Mouse (Mus musculus): ENCODE measurements around the gene Ltbp4. TPM values are rescaled to one million over a fixed set of nuclear protein-coding genes. Genes with fewer than 3 reads are reported as not detected.
A peak's percentile ranks its signal among the peaks of the same experiment; 100 is the strongest.

Ltbp4 gene
- total and polyA plus RNA-seq, 3 experiments = 0.43 to 2.6 (median 1.5) TPM

GRCm38 (mm10) chr7:27273739-27274351 is 63.6 kb downstream of the Ltbp4 start:
- TF ChIP-seq SMC3 (IDR thresholded peaks at IDR 0.05; ENCODE audit: low read depth, low read length) (no peak), RAD21 (IDR thresholded peaks at IDR 0.05; ENCODE audit: low read depth, low read length) (no peak), UBTF (IDR thresholded peaks at IDR 0.05; ENCODE audit: low read depth, low read length) (no peak), CHD1 (IDR thresholded peaks at IDR 0.05; ENCODE audit: low read depth, low read length) (no peak), SIN3A (IDR thresholded peaks at IDR 0.05; ENCODE audit: low read length) (no peak), CTCF (conservative IDR thresholded peaks at IDR 0.05 in 1 of 2, IDR thresholded peaks at IDR 0.05 in 1 of 2; ENCODE audit: low read depth in 2 of 2, low read length in 2 of 2) (no peak)
- Histone ChIP-seq H3K4me1 (ENCODE audit: control insufficient read depth in 1 of 2, insufficient read depth in 2 of 2) (peaks cover 0 to 12% of the 10 kb centered on the region in 2 experiments; a peak in 2 of 4 replicates), H3K27ac (ENCODE audit: insufficient read depth, low read depth) (no peak overlapping the region), H3K79me2 (replicated peaks; ENCODE audit: control insufficient read depth, extremely low read depth, insufficient read depth, poor library complexity, severe bottlenecking) (no peaks in the 10 kb centered on the region), H3K9ac (ENCODE audit: insufficient read depth, low read depth) (no peak overlapping the region), H3K4me3 (replicated peaks in 1 of 3; ENCODE audit: low read depth in 2 of 3, low read length in 2 of 3, poor library complexity in 1 of 3) (no peak overlapping the region), H3K4me2 (ENCODE audit: insufficient read depth, low read depth, poor library complexity, severe bottlenecking) (no peak overlapping the region), H3K36me3 (replicated peaks in 1 of 2; ENCODE audit: control insufficient read depth in 1 of 2, insufficient read depth in 1 of 2, low read length in 1 of 2) (peaks cover 5 to 27% of the 10 kb centered on the region in 2 experiments), H3K27me3 (replicated peaks) (no peaks in the 10 kb centered on the region), H3K9me3 (replicated peaks; ENCODE audit: low read length) (no peaks in the 10 kb centered on the region)
- dilution Hi-C loops (cut with MboI; ENCODE audit: extremely low pct_ligation_motif_present, extremely low pct_unique_long_range_greater_than_20kb, low sequenced_read_pairs) (no loop called here), in situ Hi-C loops (cut with MboI; ENCODE audit: low pct_ligation_motif_present, low pct_unique_long_range_greater_than_20kb, low sequenced_read_pairs) (no loop called here)
- DNase-seq (ENCODE audit: extremely low read depth) = no peak

DNA sequence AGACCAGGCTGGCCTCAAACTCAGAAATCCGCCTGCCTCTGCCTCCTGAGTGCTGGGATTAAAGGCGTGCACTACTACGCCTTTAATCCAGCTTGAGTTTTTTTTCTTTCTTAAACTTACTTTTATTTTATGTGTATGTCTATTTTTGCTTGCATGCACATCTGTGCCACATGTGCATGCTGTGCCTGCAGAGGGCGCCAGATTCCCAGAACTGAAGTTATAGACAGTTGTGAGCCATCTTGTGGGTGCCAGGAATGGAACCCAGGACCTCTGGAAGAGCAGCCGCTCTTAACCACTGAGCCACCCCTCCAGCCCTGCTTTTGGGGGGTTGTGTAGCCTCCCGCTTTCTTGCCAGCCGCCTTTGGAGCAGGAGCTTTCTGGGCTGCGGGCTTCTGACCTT is 66.1 kb downstream of the Ltbp4 start:
- in situ Hi-C loops (cut with MboI; ENCODE audit: low pct_ligation_motif_present, low pct_unique_long_range_greater_than_20kb, low sequenced_read_pairs) = no loop called here
- no peak for DNase-seq (ENCODE audit: extremely low read depth)
- dilution Hi-C loops (cut with MboI; ENCODE audit: extremely low pct_ligation_motif_present, extremely low pct_unique_long_range_greater_than_20kb, low sequenced_read_pairs) = no loop called here
- Histone ChIP-seq H3K27me3 (replicated peaks) (no peaks in the 10 kb centered on the region), H3K4me3 (replicated peaks in 1 of 3; ENCODE audit: low read depth in 2 of 3, low read length in 2 of 3, poor library complexity in 1 of 3) (no peak overlapping the region), H3K9ac (ENCODE audit: insufficient read depth, low read depth) (no peak overlapping the region), H3K4me1 (ENCODE audit: control insufficient read depth in 1 of 2, insufficient read depth in 2 of 2) (peaks cover 0 to 12% of the 10 kb centered on the region in 2 experiments; a peak in 2 of 4 replicates), H3K9me3 (replicated peaks; ENCODE audit: low read length) (no peaks in the 10 kb centered on the region), H3K27ac (ENCODE audit: insufficient read depth, low read depth) (no peak overlapping the region), H3K79me2 (replicated peaks; ENCODE audit: control insufficient read depth, extremely low read depth, insufficient read depth, poor library complexity, severe bottlenecking) (no peaks in the 10 kb centered on the region), H3K36me3 (replicated peaks in 1 of 2; ENCODE audit: control insufficient read depth in 1 of 2, insufficient read depth in 1 of 2, low read length in 1 of 2) (peaks cover 0 to 13% of the 10 kb centered on the region in 2 experiments), H3K4me2 (ENCODE audit: insufficient read depth, low read depth, poor library complexity, severe bottlenecking) (no peak overlapping the region)
- TF ChIP-seq MEF2A (IDR thresholded peaks at IDR 0.05; ENCODE audit: borderline replicate concordance, low read depth, low read length) (no peak), POLR2AphosphoS2 (IDR thresholded peaks at IDR 0.05; ENCODE audit: low read depth, low read length) (no peak), CTCF (conservative IDR thresholded peaks at IDR 0.05 in 1 of 2, IDR thresholded peaks at IDR 0.05 in 1 of 2; ENCODE audit: low read depth in 2 of 2, low read length in 2 of 2) (peak in 1 of 2 experiments; percentile 23; a peak in 1 of 4 replicates), NRF1 (IDR thresholded peaks at IDR 0.05; ENCODE audit: low read depth, low read length) (no peak), ZKSCAN1 (IDR thresholded peaks at IDR 0.05; ENCODE audit: borderline replicate concordance, low read depth, low read length) (no peak)

DNA sequence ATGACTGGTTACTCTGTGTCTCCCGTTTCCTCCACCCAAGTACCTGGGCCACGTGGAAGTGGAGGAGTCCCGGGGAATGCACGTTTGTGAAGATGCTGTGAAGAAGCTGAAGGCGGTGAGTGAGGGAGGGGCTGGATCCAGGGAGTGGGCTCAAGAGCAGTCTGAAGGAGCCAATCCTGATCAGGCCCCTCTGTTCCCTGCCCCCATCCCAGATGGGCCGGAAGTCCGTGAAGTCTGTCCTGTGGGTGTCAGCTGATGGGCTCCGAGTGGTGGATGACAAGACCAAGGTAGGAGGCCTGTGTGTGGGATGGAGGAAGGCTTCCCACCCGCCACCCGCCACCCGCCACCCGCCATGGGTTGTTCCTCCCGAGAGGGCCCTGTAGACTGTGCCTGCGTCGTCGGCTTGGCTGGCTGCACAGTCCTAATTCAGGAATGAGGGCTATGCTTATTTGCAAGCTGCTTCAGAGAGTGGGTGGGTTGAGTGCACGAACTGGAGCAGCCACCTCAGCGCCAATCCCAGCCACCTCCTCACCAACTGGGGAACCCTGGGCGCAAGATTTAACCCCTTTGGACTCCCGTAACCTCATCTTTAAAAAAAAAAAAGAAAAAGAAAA is 70.9 kb downstream of the Ltbp4 start:
- in situ Hi-C loops (cut with MboI; ENCODE audit: low pct_ligation_motif_present, low pct_unique_long_range_greater_than_20kb, low sequenced_read_pairs) (no loop called here), dilution Hi-C loops (cut with MboI; ENCODE audit: extremely low pct_ligation_motif_present, extremely low pct_unique_long_range_greater_than_20kb, low sequenced_read_pairs) (no loop called here)
- H3K27ac ChIP-seq (ENCODE audit: insufficient read depth, low read depth) = no peak overlapping the region
- peaks cover 0 to 17% of the 10 kb centered on the region in 2 experiments for H3K36me3 ChIP-seq (replicated peaks in 1 of 2; ENCODE audit: control insufficient read depth in 1 of 2, insufficient read depth in 1 of 2, low read length in 1 of 2)
- H3K27me3 ChIP-seq (replicated peaks) = no peaks in the 10 kb centered on the region
- H3K4me2 ChIP-seq (ENCODE audit: insufficient read depth, low read depth, poor library complexity, severe bottlenecking) = no peak overlapping the region
- H3K79me2 ChIP-seq (replicated peaks; ENCODE audit: control insufficient read depth, extremely low read depth, insufficient read depth, poor library complexity, severe bottlenecking) = no peaks in the 10 kb centered on the region
- no peak for DNase-seq (ENCODE audit: extremely low read depth)
- TF ChIP-seq ZC3H11A (IDR thresholded peaks at IDR 0.05; ENCODE audit: low read depth, low read length) = no peak
- H3K9me3 ChIP-seq (replicated peaks; ENCODE audit: low read length) = no peaks in the 10 kb centered on the region
- H3K4me3 ChIP-seq (replicated peaks in 1 of 3; ENCODE audit: low read depth in 2 of 3, low read length in 2 of 3, poor library complexity in 1 of 3) = no peak overlapping the region
- H3K9ac ChIP-seq (ENCODE audit: insufficient read depth, low read depth) = no peak overlapping the region
- peaks cover 0 to 3% of the 10 kb centered on the region in 2 experiments; a peak in 1 of 4 replicates for H3K4me1 ChIP-seq (ENCODE audit: control insufficient read depth in 1 of 2, insufficient read depth in 2 of 2)
